Mouse (Mus musculus) kidney, embryonic 15.5 days (tissue): Measurements from ENCODE around the gene Baiap2l1. TPM values are rescaled to one million over a fixed set of nuclear protein-coding genes. Genes with fewer than 3 reads are reported as not detected.

Experiments used
- ATAC-seq: fragments of 200-750 bp; cut with Nextera tagmentation; replicated peaks from 2 replicates; pipeline ENCODE4 v1.8.0; 2017; ENCODE audit warnings: moderate TSS enrichment; ENCODE audit not compliant: low FRiP score
- H3K27ac ChIP-seq: fragments of 300-500 bp; sonication (generic); 2 replicates; pipeline ENCODE4 v1.5.1; 2015; ENCODE audit warnings: mild to moderate bottlenecking, inconsistent platforms
- H3K27me3 ChIP-seq: fragments of 300-500 bp; sonication (generic); 2 replicates; pipeline ENCODE4 v1.6.1; 2015; ENCODE audit warnings: inconsistent platforms
- H3K36me3 ChIP-seq: fragments of 300-500 bp; sonication (generic); 2 replicates; pipeline ENCODE4 v1.6.1; 2015; ENCODE audit warnings: inconsistent platforms
- H3K4me1 ChIP-seq: fragments of 300-500 bp; sonication (generic); 2 replicates; pipeline ENCODE4 v1.6.1; 2015; ENCODE audit warnings: inconsistent platforms
- H3K4me2 ChIP-seq: fragments of 300-500 bp; sonication (generic); 2 replicates; pipeline ENCODE4 v1.6.1; 2015; ENCODE audit warnings: moderate library complexity, mild to moderate bottlenecking, inconsistent platforms
- H3K4me3 ChIP-seq: fragments of 300-500 bp; sonication (generic); replicated peaks from 2 replicates; pipeline ENCODE4 v1.5.1; 2015; ENCODE audit warnings: mild to moderate bottlenecking, inconsistent platforms
- H3K9ac ChIP-seq: fragments of 300-500 bp; sonication (generic); 2 replicates; pipeline ENCODE4 v1.6.1; 2015; ENCODE audit warnings: mild to moderate bottlenecking, inconsistent platforms
- H3K9me3 ChIP-seq: fragments of 300-500 bp; sonication (generic); replicated peaks from 2 replicates; pipeline ENCODE4 v1.6.1; 2016; ENCODE audit warnings: inconsistent platforms
- WGBS: fragments of 180-500 bp; shearing (Covaris S2); methylation state at CpG from one replicate; pipeline ENCODE4 v1.1.7; 2015; ENCODE audit warnings: mixed read lengths; 5-methylcytosine and 5-hydroxymethylcytosine counted together
- polyA plus RNA-seq: library from polyadenylated mRNA; unstranded; fragments of >200 nt; fragmentation: Nextera tagmentation; extraction: Ambion mirVana; gene quantifications from 2 replicates; pipeline ENCODE4 v1.2.1, GENCODE M21; 2015

The Baiap2l1 gene
- polyA plus RNA-seq, 1 experiment from 2014 or later, result 14.8 TPM

- WGBS, result 80% methylated on average over 4 of the region's 4 CpGs
- no peak for ATAC-seq
- Histone ChIP-seq H3K36me3 (no peaks in the 10 kb centered on the region), H3K4me2 (no peak overlapping the region), H3K4me3 (no peak overlapping the region), H3K4me1 (peaks cover 40% of the 10 kb centered on the region), H3K27ac (no peak overlapping the region), H3K9ac (no peak overlapping the region), H3K27me3 (no peaks in the 10 kb centered on the region), H3K9me3 (peaks cover 4% of the 10 kb centered on the region; the same call in 1 of the 2 replicates)
Observed at GRCm38 (mm10) chr5:144253212-144253611, 104.7 kb downstream of the Baiap2l1 start.

GRCm38 (mm10) chr5:144251876-144252577 lies 105.9 kb downstream of the Baiap2l1 start:
- no peaks in the 10 kb centered on the region for H3K27me3 ChIP-seq
- peaks cover 4% of the 10 kb centered on the region; the same call in 1 of the 2 replicates for H3K9me3 ChIP-seq
- no peak for ATAC-seq
- no peak overlapping the region for H3K9ac ChIP-seq
- peaks cover 39% of the 10 kb centered on the region for H3K4me1 ChIP-seq
- H3K4me3 ChIP-seq, result no peak overlapping the region
- H3K36me3 ChIP-seq, result no peaks in the 10 kb centered on the region
- WGBS, result 79% methylated on average over 13 of the region's 13 CpGs
- H3K4me2 ChIP-seq, result no peak overlapping the region
- H3K27ac ChIP-seq, result 0 out of 2 replicates have a peak overlapping the region, but pooled peaks have one; percentile 32

DNA sequence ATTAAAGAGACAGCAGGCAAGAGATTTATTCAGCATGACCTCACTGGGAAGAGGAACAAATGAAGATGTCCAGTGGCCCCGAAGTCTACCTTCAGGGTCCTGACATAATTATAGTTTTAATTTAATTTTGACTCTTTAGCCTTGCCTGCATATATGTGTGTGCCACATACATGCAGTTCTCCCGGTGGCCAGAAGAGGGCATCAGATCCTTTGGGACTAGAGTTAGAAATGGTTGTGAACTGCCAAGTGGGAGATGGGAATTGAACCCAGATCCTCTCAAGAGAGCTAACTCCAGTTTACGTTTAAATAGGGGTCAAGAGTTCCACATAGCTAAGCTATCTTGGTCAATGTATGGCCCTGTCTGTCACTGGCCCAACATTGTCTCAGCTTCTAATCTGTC lies 108.0 kb downstream of the Baiap2l1 start:
- Histone ChIP-seq H3K4me1 (peaks cover 38% of the 10 kb centered on the region), H3K27ac (no peak overlapping the region), H3K9ac (no peak overlapping the region), H3K4me3 (no peak overlapping the region), H3K9me3 (peaks cover 4% of the 10 kb centered on the region; the same call in 1 of the 2 replicates), H3K27me3 (no peaks in the 10 kb centered on the region), H3K4me2 (no peak overlapping the region), H3K36me3 (no peaks in the 10 kb centered on the region)
- 88% methylated on average over 3 of the region's 3 CpGs for WGBS
- no peak for ATAC-seq

- Histone ChIP-seq H3K4me3 (no peak overlapping the region), H3K4me2 (no peak overlapping the region), H3K4me1 (peaks cover 27% of the 10 kb centered on the region), H3K9ac (no peak overlapping the region), H3K27ac (0 out of 2 replicates have a peak overlapping the region, but pooled peaks have one; percentile 42), H3K9me3 (peaks cover 4% of the 10 kb centered on the region; the same call in 1 of the 2 replicates), H3K27me3 (no peaks in the 10 kb centered on the region), H3K36me3 (no peaks in the 10 kb centered on the region)
- no peak for ATAC-seq
- 58% methylated on average over 10 of the region's 10 CpGs for WGBS
Observed at GRCm38 (mm10) chr5:144247906-144248585, 109.9 kb downstream of the Baiap2l1 start.

GRCm38 (mm10) chr5:144247307-144247706 lies 110.6 kb downstream of the Baiap2l1 start:
- no peaks in the 10 kb centered on the region for H3K27me3 ChIP-seq
- 0 out of 2 replicates have a peak overlapping the region, but pooled peaks have one; percentile 27 for H3K27ac ChIP-seq
- WGBS, result 62% methylated on average over 10 of the region's 10 CpGs
- ATAC-seq, result no peak; the same call in 1 of the 2 replicates
- H3K9me3 ChIP-seq, result peaks cover 4% of the 10 kb centered on the region; the same call in 1 of the 2 replicates
- H3K4me1 ChIP-seq, result peaks cover 23% of the 10 kb centered on the region
- H3K4me3 ChIP-seq, result no peak overlapping the region
- H3K36me3 ChIP-seq, result no peaks in the 10 kb centered on the region
- H3K4me2 ChIP-seq, result no peak overlapping the region
- H3K9ac ChIP-seq, result no peak overlapping the region

DNA sequence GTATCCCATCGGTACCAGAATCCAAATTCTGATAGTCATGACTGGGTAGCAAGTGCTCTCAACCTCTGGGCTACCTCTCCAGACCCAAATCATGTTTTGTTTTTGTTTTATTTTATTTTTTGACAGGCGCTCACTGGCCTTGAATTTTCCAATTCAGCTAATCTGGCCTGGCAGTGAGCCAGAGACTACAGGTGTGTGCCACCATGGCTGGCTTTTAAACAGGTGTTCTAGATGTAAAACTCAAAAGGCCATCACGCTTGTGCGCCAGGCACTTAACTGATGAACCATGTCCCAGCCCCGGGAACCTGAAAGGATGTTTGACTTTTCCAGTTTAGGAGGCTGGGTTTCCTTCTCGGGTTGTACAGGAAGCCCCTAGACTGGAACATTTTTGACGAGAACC lies 111.2 kb downstream of the Baiap2l1 start:
- Histone ChIP-seq H3K9ac (no peak overlapping the region), H3K4me3 (no peak overlapping the region), H3K27me3 (no peaks in the 10 kb centered on the region), H3K4me2 (no peak overlapping the region), H3K36me3 (no peaks in the 10 kb centered on the region), H3K4me1 (peaks cover 21% of the 10 kb centered on the region), H3K9me3 (peaks cover 4% of the 10 kb centered on the region; the same call in 1 of the 2 replicates), H3K27ac (no peak overlapping the region)
- WGBS, result 39% methylated on average over 7 of the region's 7 CpGs
- no peak for ATAC-seq

DNA sequence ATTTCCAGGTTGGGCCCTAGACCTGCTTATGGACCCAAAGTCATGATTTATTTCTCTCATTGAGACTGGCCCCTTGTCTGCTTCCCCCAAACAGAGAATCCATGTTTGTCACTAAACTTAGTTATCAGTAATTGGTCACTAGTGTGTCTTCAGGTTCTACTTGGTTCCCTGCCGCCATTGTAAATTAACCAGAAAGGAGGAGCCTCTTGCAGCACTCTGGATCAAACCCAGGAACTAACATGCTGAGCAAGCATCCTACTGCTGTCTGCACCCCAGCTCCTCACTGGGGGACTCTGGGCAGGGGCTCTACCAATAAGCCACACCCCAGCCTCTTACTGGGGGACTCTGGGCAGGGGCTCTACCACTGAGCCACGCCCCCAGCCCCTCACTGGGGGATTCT lies 112.3 kb downstream of the Baiap2l1 start:
- H3K9ac ChIP-seq, result no peak overlapping the region
- H3K36me3 ChIP-seq, result no peaks in the 10 kb centered on the region
- no peak for ATAC-seq
- H3K4me1 ChIP-seq, result peaks cover 19% of the 10 kb centered on the region
- no peak overlapping the region for H3K4me3 ChIP-seq
- no peak overlapping the region for H3K4me2 ChIP-seq
- 84% methylated on average over 2 of the region's 2 CpGs for WGBS
- no peak overlapping the region for H3K27ac ChIP-seq
- peaks cover 4% of the 10 kb centered on the region; the same call in 1 of the 2 replicates for H3K9me3 ChIP-seq
- no peaks in the 10 kb centered on the region for H3K27me3 ChIP-seq

- H3K4me1 ChIP-seq, result peaks cover 19% of the 10 kb centered on the region
- ATAC-seq, result no peak
- WGBS, result 80% methylated on average over 7 of the region's 7 CpGs
- H3K9ac ChIP-seq, result no peak within 1 kb of the TSS
- H3K4me3 ChIP-seq, result no peak within 1 kb of the TSS
- no peaks in the 10 kb centered on the region for H3K36me3 ChIP-seq
- H3K27ac ChIP-seq, result no peak within 1 kb of the TSS
- H3K9me3 ChIP-seq, result no peaks in the 10 kb centered on the region
- H3K27me3 ChIP-seq, result no peaks in the 10 kb centered on the region
- H3K4me2 ChIP-seq, result no peak within 1 kb of the TSS
Observed at GRCm38 (mm10) chr5:144243901-144244487, 113.9 kb downstream of the Baiap2l1 start, which contains the start of gene Bri3. Gene Bri3 (plus strand): TSS chr5:144244437.

DNA sequence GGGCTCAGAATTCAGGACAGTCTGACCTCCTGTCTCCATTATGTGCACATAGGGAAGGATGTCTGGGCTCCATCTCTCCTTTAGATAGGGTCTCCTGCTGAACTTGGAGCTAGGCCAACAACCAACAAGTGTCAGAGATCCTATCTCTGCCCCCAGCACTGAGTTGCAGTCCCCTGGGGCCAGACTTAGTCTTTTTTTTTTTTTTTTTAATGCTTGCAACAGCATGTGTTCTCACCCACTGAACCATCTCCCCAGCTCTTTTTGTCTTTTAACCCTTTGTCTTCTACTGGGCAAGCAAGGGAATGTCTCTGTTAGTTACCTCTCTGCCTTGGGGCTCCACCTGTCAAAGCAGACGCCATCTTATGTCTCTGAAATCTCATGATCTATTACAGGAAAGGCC lies 118.9 kb downstream of the Baiap2l1 start:
- no peaks in the 10 kb centered on the region for H3K36me3 ChIP-seq
- H3K27ac ChIP-seq, result no peak overlapping the region
- ATAC-seq, result no peak
- no peaks in the 10 kb centered on the region for H3K27me3 ChIP-seq
- H3K9me3 ChIP-seq, result no peaks in the 10 kb centered on the region
- no peak overlapping the region for H3K4me2 ChIP-seq
- 79% methylated on average over 1 of the region's 1 CpGs for WGBS
- no peak overlapping the region for H3K4me3 ChIP-seq
- H3K4me1 ChIP-seq, result no peaks in the 10 kb centered on the region
- H3K9ac ChIP-seq, result no peak overlapping the region

DNA sequence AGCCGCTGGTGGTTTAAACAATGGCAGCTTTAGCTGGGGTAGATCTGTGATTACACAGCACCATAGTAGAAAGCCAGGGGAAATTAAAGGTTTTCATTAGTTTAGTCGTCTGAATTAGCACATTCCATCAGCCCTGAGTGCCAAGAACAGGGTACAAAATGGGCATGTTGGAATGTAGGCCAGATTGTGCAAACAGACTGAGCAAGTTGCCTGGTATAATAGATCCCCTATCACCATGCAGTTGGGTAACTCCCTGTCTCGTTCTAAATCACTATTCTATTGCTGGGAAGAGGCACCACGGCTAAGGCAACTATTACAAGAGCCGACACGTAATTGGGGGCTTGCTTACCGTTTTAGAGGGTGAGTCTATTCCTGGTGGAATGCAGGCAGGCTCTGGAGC lies 123.2 kb downstream of the Baiap2l1 start:
- no peaks in the 10 kb centered on the region for H3K36me3 ChIP-seq
- no peak overlapping the region for H3K27ac ChIP-seq
- no peak overlapping the region for H3K9ac ChIP-seq
- no peak overlapping the region for H3K4me3 ChIP-seq
- WGBS, result 81% methylated on average over 7 of the region's 7 CpGs
- no peak for ATAC-seq
- no peak overlapping the region for H3K4me2 ChIP-seq
- H3K4me1 ChIP-seq, result no peaks in the 10 kb centered on the region
- H3K27me3 ChIP-seq, result no peaks in the 10 kb centered on the region
- no peaks in the 10 kb centered on the region for H3K9me3 ChIP-seq

DNA sequence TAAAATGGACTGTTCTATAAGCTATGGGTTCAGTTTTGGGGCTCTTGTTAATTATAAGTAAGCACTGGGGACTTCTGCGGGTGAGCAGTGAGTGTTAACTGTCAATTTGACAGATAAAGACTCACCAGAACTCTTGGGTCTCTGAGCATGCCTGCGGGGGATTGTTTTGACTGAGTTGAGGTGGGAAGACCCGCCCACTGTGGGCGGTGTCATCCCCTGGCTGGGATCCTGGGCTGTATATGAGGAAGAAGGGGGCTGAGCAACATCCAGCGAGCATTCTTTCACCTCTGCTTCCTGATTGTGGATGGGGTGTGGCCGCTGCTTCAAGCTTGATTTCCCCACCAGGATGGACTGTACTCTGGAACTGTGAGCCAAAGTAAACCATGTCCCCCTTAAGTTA lies 123.7 kb downstream of the Baiap2l1 start:
- ATAC-seq, result no peak
- Histone ChIP-seq H3K36me3 (no peaks in the 10 kb centered on the region), H3K9me3 (no peaks in the 10 kb centered on the region), H3K27ac (no peak overlapping the region), H3K9ac (no peak overlapping the region), H3K4me1 (no peaks in the 10 kb centered on the region), H3K27me3 (no peaks in the 10 kb centered on the region), H3K4me2 (no peak overlapping the region), H3K4me3 (no peak overlapping the region)
- 77% methylated on average over 6 of the region's 6 CpGs for WGBS

DNA sequence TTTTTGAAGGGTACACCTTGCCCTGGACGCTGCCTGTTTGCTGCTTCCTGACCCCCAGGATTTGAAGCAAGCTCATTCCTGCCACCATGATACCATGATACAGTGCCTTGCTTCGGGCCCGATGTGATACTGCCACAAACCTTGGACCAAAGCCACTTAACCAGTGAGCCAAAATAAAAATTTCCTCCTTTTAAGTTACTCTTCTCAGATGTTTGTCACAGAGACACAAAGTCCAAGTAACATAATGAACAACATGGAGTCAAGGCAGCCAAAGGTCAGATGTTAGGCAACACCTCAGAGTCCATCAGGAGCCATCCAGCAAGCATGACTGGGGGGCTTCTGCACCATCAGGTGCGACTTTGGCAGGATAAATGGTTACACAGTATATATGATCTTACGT lies 125.4 kb downstream of the Baiap2l1 start:
- H3K4me1 ChIP-seq, result no peaks in the 10 kb centered on the region
- H3K9me3 ChIP-seq, result no peaks in the 10 kb centered on the region
- no peak overlapping the region for H3K27ac ChIP-seq
- H3K27me3 ChIP-seq, result no peaks in the 10 kb centered on the region
- H3K4me3 ChIP-seq, result no peak overlapping the region
- H3K36me3 ChIP-seq, result no peaks in the 10 kb centered on the region
- WGBS, result 87% methylated on average over 5 of the region's 5 CpGs
- no peak overlapping the region for H3K9ac ChIP-seq
- no peak for ATAC-seq
- H3K4me2 ChIP-seq, result no peak overlapping the region
